Mouse (Mus musculus) midbrain, embryonic 12.5 days (tissue): Measurements from ENCODE around the gene Pigv. TPM values are rescaled to one million over a fixed set of nuclear protein-coding genes. Genes with fewer than 3 reads are reported as not detected.
"Not testable (repeated sequence)": the region's sequence is repeated elsewhere in the genome, so short reads cannot be mapped to it uniquely, and the experiment has no call there.

ENCODE experiments used
- ATAC-seq: fragments of 200-750 bp; cut with Nextera tagmentation; 2 replicates; pipeline ENCODE4 v1.8.0; 2017; ENCODE audit warnings: low read depth, moderate TSS enrichment, moderate library complexity; ENCODE audit not compliant: low FRiP score
- H3K27ac ChIP-seq: fragments of 300-500 bp; sonication (generic); replicated peaks from 2 replicates; pipeline ENCODE4 v1.5.1; 2016; ENCODE audit warnings: mild to moderate bottlenecking
- H3K27me3 ChIP-seq: fragments of 300-500 bp; sonication (generic); 2 replicates; pipeline ENCODE4 v1.6.1; 2016; ENCODE audit warnings: mild to moderate bottlenecking
- H3K36me3 ChIP-seq: fragments of 300-500 bp; sonication (generic); 2 replicates; pipeline ENCODE4 v1.6.1; 2016
- H3K4me1 ChIP-seq: fragments of 300-500 bp; sonication (generic); 2 replicates; pipeline ENCODE4 v1.6.1; 2016
- H3K4me2 ChIP-seq: fragments of 300-500 bp; sonication (generic); replicated peaks from 2 replicates; pipeline ENCODE4 v1.6.1; 2016; ENCODE audit warnings: mild to moderate bottlenecking, moderate library complexity
- H3K4me3 ChIP-seq: fragments of 300-500 bp; sonication (generic); 2 replicates; pipeline ENCODE4 v1.5.1; 2016; ENCODE audit warnings: mild to moderate bottlenecking
- H3K9ac ChIP-seq: fragments of 300-500 bp; sonication (generic); replicated peaks from 2 replicates; pipeline ENCODE4 v1.6.1; 2016; ENCODE audit warnings: mild to moderate bottlenecking, moderate library complexity
- H3K9me3 ChIP-seq: fragments of 300-500 bp; sonication (generic); 2 replicates; pipeline ENCODE4 v1.6.1; 2016; ENCODE audit warnings: mild to moderate bottlenecking
- WGBS: fragments of 180-500 bp; shearing (Covaris S2); methylation state at CpG from one replicate; pipeline ENCODE4 v1.1.7; 2016; 5-methylcytosine and 5-hydroxymethylcytosine counted together
- polyA plus RNA-seq: library from polyadenylated mRNA; unstranded; fragments of >200 nt; fragmentation: Nextera tagmentation; extraction: Ambion mirVana; gene quantifications from 2 replicates; pipeline ENCODE4 v1.2.1, GENCODE M21; 2016

The Pigv gene
- polyA plus RNA-seq, 1 experiment from 2014 or later, result 19.1 TPM

GRCm38 (mm10) chr4:133656997-133657396, 15.4 kb downstream of the Pigv start:
- peaks cover 22% of the 10 kb centered on the region for H3K4me1 ChIP-seq
- no peaks in the 10 kb centered on the region for H3K27me3 ChIP-seq
- H3K4me2 ChIP-seq, result no peak overlapping the region
- WGBS, result 20% methylated on average over 4 of the region's 4 CpGs
- H3K9ac ChIP-seq, result no peak overlapping the region
- no peaks in the 10 kb centered on the region for H3K9me3 ChIP-seq
- H3K27ac ChIP-seq, result no peak overlapping the region
- H3K4me3 ChIP-seq, result no peak overlapping the region
- ATAC-seq, result no peak
- H3K36me3 ChIP-seq, result peaks cover 3% of the 10 kb centered on the region; the same call in 1 of the 2 replicates

GRCm38 (mm10) chr4:133656294-133656693, 16.2 kb downstream of the Pigv start:
- H3K9ac ChIP-seq, result no peak overlapping the region
- no peak overlapping the region for H3K27ac ChIP-seq
- 43% methylated on average over 4 of the region's 4 CpGs for WGBS
- peaks cover 22% of the 10 kb centered on the region for H3K4me1 ChIP-seq
- H3K9me3 ChIP-seq, result no peaks in the 10 kb centered on the region
- H3K4me3 ChIP-seq, result no peak overlapping the region
- H3K36me3 ChIP-seq, result no peaks in the 10 kb centered on the region
- H3K27me3 ChIP-seq, result no peaks in the 10 kb centered on the region
- no peak for ATAC-seq
- no peak overlapping the region for H3K4me2 ChIP-seq

DNA sequence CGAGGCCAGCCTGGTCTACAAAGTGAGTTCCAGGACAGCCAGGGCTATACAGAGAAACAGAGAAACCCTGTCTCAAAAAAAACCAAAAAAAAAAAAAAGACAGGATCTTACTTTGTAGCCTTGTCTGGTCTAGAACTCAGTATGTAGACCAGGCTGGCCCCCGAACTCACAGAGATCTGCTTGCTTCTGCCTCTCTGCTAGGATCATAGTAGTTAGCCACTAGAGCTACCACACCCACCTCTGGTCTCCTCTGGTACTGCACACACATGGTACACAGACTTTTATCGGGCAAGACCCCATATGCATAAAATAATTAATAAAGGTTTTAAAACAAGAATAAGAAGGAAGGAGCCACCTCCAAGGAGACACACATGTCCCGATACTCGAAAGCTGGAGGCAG, 18.4 kb downstream of the Pigv start:
- H3K4me1 ChIP-seq, H3K9ac ChIP-seq, H3K27ac ChIP-seq, H3K36me3 ChIP-seq, H3K4me3 ChIP-seq, H3K27me3 ChIP-seq, ATAC-seq, H3K9me3 ChIP-seq, H3K4me2 ChIP-seq: not testable (repeated sequence)
- WGBS, result 96% methylated on average over 5 of the region's 5 CpGs

- 81% methylated on average over 10 of the region's 10 CpGs for WGBS
- Histone ChIP-seq H3K27ac (no peak overlapping the region), H3K27me3 (no peaks in the 10 kb centered on the region), H3K36me3 (no peaks in the 10 kb centered on the region), H3K4me1 (no peaks in the 10 kb centered on the region), H3K4me3 (no peak overlapping the region), H3K9ac (no peak overlapping the region), H3K9me3 (no peaks in the 10 kb centered on the region), H3K4me2 (no peak overlapping the region)
- ATAC-seq, result no peak
These were observed 19.7 kb downstream of the Pigv start for GRCm38 (mm10) chr4:133652746-133653145.

GRCm38 (mm10) chr4:133651986-133652385, 20.5 kb downstream of the Pigv start:
- Histone ChIP-seq H3K4me3 (no peak overlapping the region), H3K4me1 (no peaks in the 10 kb centered on the region), H3K27ac (no peak overlapping the region), H3K36me3 (no peaks in the 10 kb centered on the region), H3K4me2 (no peak overlapping the region), H3K9ac (no peak overlapping the region), H3K9me3 (no peaks in the 10 kb centered on the region), H3K27me3 (no peaks in the 10 kb centered on the region)
- WGBS, result 67% methylated on average over 4 of the region's 4 CpGs
- ATAC-seq, result no peak

DNA sequence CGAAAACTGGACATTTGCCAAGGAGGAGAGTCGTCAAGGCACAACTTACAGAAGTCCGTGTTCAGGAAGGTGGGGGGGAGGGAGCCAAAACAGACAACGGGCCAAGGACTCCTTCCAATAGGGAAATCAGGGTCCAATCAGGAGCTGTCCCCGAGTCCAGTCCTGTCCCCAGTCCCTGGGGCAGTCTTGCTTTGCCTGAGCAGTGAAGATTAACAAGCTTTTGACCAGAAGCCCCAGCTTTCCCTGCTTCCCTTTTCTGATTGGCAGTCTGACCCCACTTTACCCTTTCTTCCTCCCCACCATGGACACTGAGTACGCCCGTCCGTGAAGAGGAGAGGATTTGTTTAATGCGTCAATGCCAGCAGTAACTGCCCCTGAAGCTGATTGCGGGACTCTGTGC, 21.0 kb downstream of the Pigv start:
- Histone ChIP-seq H3K27ac (no peak overlapping the region), H3K4me2 (no peak overlapping the region), H3K4me3 (no peak overlapping the region), H3K9ac (no peak overlapping the region), H3K27me3 (no peaks in the 10 kb centered on the region), H3K9me3 (no peaks in the 10 kb centered on the region), H3K4me1 (no peaks in the 10 kb centered on the region), H3K36me3 (no peaks in the 10 kb centered on the region)
- ATAC-seq, result no peak
- 64% methylated on average over 10 of the region's 10 CpGs for WGBS

DNA sequence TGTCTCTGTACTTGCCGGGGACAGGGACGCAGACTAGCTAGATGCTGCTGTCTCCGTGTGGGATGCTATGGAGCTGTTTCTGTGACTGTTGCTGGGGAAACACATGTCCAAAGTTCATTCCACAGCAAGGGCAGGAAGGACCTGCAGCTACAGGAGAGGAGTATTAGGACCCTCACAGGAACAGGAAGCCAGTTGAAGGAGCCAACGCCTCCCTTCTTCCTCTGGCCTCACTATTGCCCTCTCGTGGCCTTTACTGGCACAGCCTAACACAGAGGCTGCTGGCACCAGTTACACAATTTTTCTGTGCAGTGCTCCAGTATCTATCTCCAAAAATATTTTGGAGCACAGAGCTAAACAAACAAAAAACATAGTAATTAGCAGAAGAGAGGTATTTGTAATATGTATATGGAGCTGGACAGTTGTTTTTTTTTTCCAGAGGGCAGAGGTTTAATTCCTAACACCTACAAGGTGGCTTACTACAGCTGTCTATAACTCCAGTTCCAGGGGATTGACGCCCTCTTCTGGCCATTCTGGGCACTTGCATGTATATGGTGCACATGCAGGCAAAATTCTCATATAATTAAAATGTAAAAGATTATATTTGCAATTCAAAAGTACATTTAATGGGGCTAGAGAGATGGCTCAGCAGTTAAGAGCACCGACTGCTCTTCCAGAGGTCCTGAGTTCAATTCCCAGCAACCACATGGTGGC, 22.3 kb downstream of the Pigv start, which contains the start of gene Zdhhc18:
Gene Zdhhc18 (minus strand): TSS at position 166 of the 711 bp plus-strand sequence.
- Histone ChIP-seq H3K36me3 (no peaks in the 10 kb centered on the region), H3K9ac (no peak within 1 kb of the TSS), H3K27me3 (no peaks in the 10 kb centered on the region), H3K4me3 (peak within 1 kb of the TSS; percentile 23; the same call in 1 of the 2 replicates), H3K27ac (no peak within 1 kb of the TSS), H3K9me3 (peaks cover 3% of the 10 kb centered on the region; the same call in 1 of the 2 replicates), H3K4me2 (peak within 1 kb of the TSS; percentile 33), H3K4me1 (no peaks in the 10 kb centered on the region)
- 40% methylated on average over 7 of the region's 7 CpGs for WGBS
- ATAC-seq, result no peak

DNA sequence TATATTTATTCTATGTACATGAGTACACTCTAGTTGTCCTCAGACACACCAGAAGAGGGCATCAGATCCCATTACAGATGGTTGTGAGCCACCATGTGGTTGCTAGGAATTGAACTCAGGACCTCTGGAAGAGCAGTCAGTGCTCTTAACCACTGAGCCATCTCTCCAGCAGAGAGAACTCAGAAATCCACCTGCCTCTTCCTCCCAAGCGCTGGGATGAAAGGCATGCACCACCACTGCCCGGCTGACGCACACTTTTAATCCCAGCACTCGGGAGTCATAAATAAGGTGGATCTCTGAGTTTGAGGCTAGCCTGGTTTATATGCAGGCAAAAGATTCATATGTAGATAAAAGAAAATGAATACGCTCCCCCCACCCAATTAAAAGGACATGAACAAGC, 23.0 kb downstream of the Pigv start:
- not testable (repeated sequence) for H3K27me3 ChIP-seq, H3K4me1 ChIP-seq, H3K9ac ChIP-seq, H3K27ac ChIP-seq, ATAC-seq, H3K9me3 ChIP-seq, H3K36me3 ChIP-seq
- H3K4me2 ChIP-seq, result peak overlapping the region; percentile 33
- WGBS, result 85% methylated on average over 5 of the region's 5 CpGs
- H3K4me3 ChIP-seq, result peak overlapping the region; percentile 23; the same call in 1 of the 2 replicates

GRCm38 (mm10) chr4:133645680-133646079, 26.8 kb downstream of the Pigv start:
- Histone ChIP-seq H3K4me1 (no peaks in the 10 kb centered on the region), H3K27ac (no peak overlapping the region), H3K27me3 (no peaks in the 10 kb centered on the region), H3K4me3 (no peak overlapping the region), H3K9ac (no peak overlapping the region), H3K4me2 (no peak overlapping the region), H3K36me3 (no peaks in the 10 kb centered on the region), H3K9me3 (peaks cover 18% of the 10 kb centered on the region; the same call in 1 of the 2 replicates)
- ATAC-seq, result no peak
- 41% methylated on average over 21 of the region's 21 CpGs for WGBS

- no peaks in the 10 kb centered on the region for H3K27me3 ChIP-seq
- H3K4me3 ChIP-seq, result no peak overlapping the region
- H3K27ac ChIP-seq, result no peak overlapping the region
- H3K9ac ChIP-seq, result no peak overlapping the region
- H3K9me3 ChIP-seq, result peaks cover 18% of the 10 kb centered on the region; the same call in 1 of the 2 replicates
- ATAC-seq, result no peak
- no peaks in the 10 kb centered on the region for H3K36me3 ChIP-seq
- no peak overlapping the region for H3K4me2 ChIP-seq
- H3K4me1 ChIP-seq, result no peaks in the 10 kb centered on the region
- WGBS, result 81% methylated on average over 3 of the region's 3 CpGs
These were observed 27.3 kb downstream of the Pigv start for GRCm38 (mm10) chr4:133645195-133645594.

DNA sequence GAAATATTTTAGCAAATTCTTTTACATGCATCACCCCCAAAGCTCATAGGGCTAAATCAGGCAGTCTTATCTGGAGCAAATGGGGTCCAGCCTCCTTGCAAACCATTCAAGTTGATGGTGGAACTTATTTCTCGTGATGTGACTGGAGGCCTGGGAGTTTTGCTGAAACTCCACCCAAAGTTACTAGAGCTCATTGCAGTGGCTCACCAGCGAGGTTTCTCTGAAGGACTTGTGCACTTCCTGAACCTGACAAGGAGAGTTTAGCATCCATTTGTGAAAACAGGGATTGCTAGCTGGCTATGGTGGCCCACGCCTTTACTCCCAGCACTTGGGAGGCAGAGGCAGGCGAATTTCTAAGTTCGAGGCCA, 38.4 kb downstream of the Pigv start:
- H3K9ac ChIP-seq, result peak overlapping the region; percentile 90; the same call in 1 of the 2 replicates
- ATAC-seq, result no peak
- H3K27ac ChIP-seq, result no peak overlapping the region
- WGBS, result 77% methylated on average over 5 of the region's 5 CpGs
- H3K36me3 ChIP-seq, result no peaks in the 10 kb centered on the region
- no peaks in the 10 kb centered on the region for H3K27me3 ChIP-seq
- no peak overlapping the region for H3K4me3 ChIP-seq
- no peak overlapping the region for H3K4me2 ChIP-seq
- H3K4me1 ChIP-seq, result peaks cover 19% of the 10 kb centered on the region
- H3K9me3 ChIP-seq, result no peaks in the 10 kb centered on the region

- H3K4me1 ChIP-seq, result peaks cover 19% of the 10 kb centered on the region
- H3K4me2 ChIP-seq, result peak overlapping the region; percentile 93
- H3K27me3 ChIP-seq, result no peaks in the 10 kb centered on the region
- peak overlapping the region; percentile 54 for H3K27ac ChIP-seq
- H3K9me3 ChIP-seq, result no peaks in the 10 kb centered on the region
- peak; percentile 86 for ATAC-seq
- peak overlapping the region; percentile 77 for H3K4me3 ChIP-seq
- no peaks in the 10 kb centered on the region for H3K36me3 ChIP-seq
- WGBS, result 9% methylated on average over 39 of the region's 47 CpGs
- H3K9ac ChIP-seq, result peak overlapping the region; percentile 90
These were observed 39.0 kb downstream of the Pigv start for GRCm38 (mm10) chr4:133633332-133634042.
